Mouse (Mus musculus) MEL (cell line): ENCODE data around the gene Krt25. TPM values are rescaled to one million over a fixed set of nuclear protein-coding genes. Genes with fewer than 3 reads are reported as not detected.

ENCODE experiments used
- DNase-seq: peaks from one replicate; pipeline ENCODE4 v3.0.0; 2011; ENCODE audit warnings: low read depth, low spot score
- H3K27ac ChIP-seq: 2 replicates; pipeline ENCODE4 v1.5.1; 2012; ENCODE audit warnings: low read depth, mild to moderate bottlenecking, control low read depth, low read length, moderate library complexity; ENCODE audit not compliant: control insufficient read depth
- H3K27me3 ChIP-seq, 2 experiments: fragments of 150-350 bp in 1 of 2; sonication (generic) in 1 of 2; 2 replicates each; pipeline ENCODE4 v1.6.1; 2012; ENCODE audit warnings: low read length in 2 of 2, mild to moderate bottlenecking in 2 of 2, improper control_type of control experiment in 1 of 2, moderate library complexity in 1 of 2; ENCODE audit not compliant: insufficient read depth in 2 of 2, control insufficient read depth in 1 of 2
- H3K36me3 ChIP-seq, 2 experiments: 2 replicates each; pipeline ENCODE4 v1.6.1; 2012 to 2014; ENCODE audit warnings: low read length in 2 of 2, improper control_type of control experiment in 1 of 2, inconsistent platforms in 1 of 2, mild to moderate bottlenecking in 1 of 2; ENCODE audit not compliant: insufficient read depth in 2 of 2, control insufficient read depth in 1 of 2
- H3K4me1 ChIP-seq, 2 experiments: fragments of 150-350 bp in 1 of 2; sonication (generic) in 1 of 2; 2 replicates each; pipeline ENCODE4 v1.6.1; 2012; ENCODE audit warnings: low read length in 2 of 2, improper control_type of control experiment in 1 of 2, mild to moderate bottlenecking in 1 of 2; ENCODE audit not compliant: insufficient read depth in 2 of 2, control insufficient read depth in 1 of 2
- H3K4me3 ChIP-seq, 2 experiments: fragments of 150-350 bp in 1 of 2; sonication (generic) in 1 of 2; 2 replicates each; pipeline ENCODE4 v1.5.1; 2012; ENCODE audit warnings: low read depth in 2 of 2, low read length in 2 of 2, mild to moderate bottlenecking in 2 of 2, moderate library complexity in 2 of 2, control low read depth in 1 of 2, improper control_type of control experiment in 1 of 2; ENCODE audit not compliant: control insufficient read depth in 1 of 2, insufficient read depth in 1 of 2
- H3K79me2 ChIP-seq: 2 replicates; pipeline ENCODE4 v1.6.1; 2012; ENCODE audit warnings: mild to moderate bottlenecking, low read length, moderate library complexity; ENCODE audit not compliant: control insufficient read depth, poor library complexity, insufficient read depth
- H3K9ac ChIP-seq: 2 replicates; pipeline ENCODE4 v1.6.1; 2012; ENCODE audit warnings: low read depth, mild to moderate bottlenecking, control low read depth, low read length, moderate library complexity; ENCODE audit not compliant: control insufficient read depth, poor library complexity, severe bottlenecking
- H3K9me3 ChIP-seq: fragments of 150-350 bp; sonication (generic); replicated peaks from 2 replicates; pipeline ENCODE4 v1.6.1; 2012; ENCODE audit warnings: mild to moderate bottlenecking, low read length, improper control_type of control experiment, moderate library complexity; ENCODE audit not compliant: insufficient read depth
- BHLHE40 ChIP-seq: IDR thresholded peaks from 2 replicates; pipeline ENCODE4 v1.6.1; 2012; ENCODE audit warnings: low read depth, mild to moderate bottlenecking, inconsistent platforms, low read length, improper control_type of control experiment, borderline replicate concordance
- CHD1 ChIP-seq: IDR thresholded peaks from 2 replicates; pipeline ENCODE4 v1.6.1; 2012; ENCODE audit warnings: low read depth, mild to moderate bottlenecking, inconsistent platforms, low read length, improper control_type of control experiment
- CTCF ChIP-seq, 3 experiments: IDR thresholded peaks in 2 of 3; conservative IDR thresholded peaks in 1 of 3; 2 replicates each; pipeline ENCODE4 v1.5.1; 2011 to 2012; ENCODE audit warnings: low read length in 3 of 3, low read depth in 2 of 3, mild to moderate bottlenecking in 2 of 3, improper control_type of control experiment in 1 of 3, inconsistent platforms in 1 of 3, mixed read lengths in 1 of 3, moderate library complexity in 1 of 3; ENCODE audit not compliant: control insufficient read depth in 1 of 3, insufficient read depth in 1 of 3, poor library complexity in 1 of 3, severe bottlenecking in 1 of 3
- ETS1 ChIP-seq: IDR thresholded peaks from 2 replicates; pipeline ENCODE4 v1.6.1; 2012; ENCODE audit warnings: low read depth, mild to moderate bottlenecking, inconsistent platforms, low read length, improper control_type of control experiment, moderate library complexity
- GABPA ChIP-seq: IDR thresholded peaks from 2 replicates; pipeline ENCODE4 v1.6.1; 2012; ENCODE audit warnings: low read depth, mild to moderate bottlenecking, inconsistent platforms, low read length, improper control_type of control experiment, moderate library complexity
- HCFC1 ChIP-seq: IDR thresholded peaks from 2 replicates; pipeline ENCODE4 v1.6.1; 2012; ENCODE audit warnings: low read depth, mild to moderate bottlenecking, inconsistent platforms, low read length, improper control_type of control experiment, moderate library complexity
- MAX ChIP-seq: IDR thresholded peaks from 2 replicates; pipeline ENCODE4 v1.6.1; 2011; ENCODE audit warnings: low read length, improper control_type of control experiment
- MEF2A ChIP-seq: IDR thresholded peaks from 2 replicates; pipeline ENCODE4 v1.6.1; 2014; ENCODE audit warnings: low read depth, mild to moderate bottlenecking, inconsistent platforms, low read length, improper control_type of control experiment; ENCODE audit not compliant: poor library complexity, insufficient replicate concordance, severe bottlenecking; ENCODE audit errors: extremely low read depth
- NELFE ChIP-seq: IDR thresholded peaks from 2 replicates; pipeline ENCODE4 v1.6.1; 2011; ENCODE audit warnings: low read depth, low read length, improper control_type of control experiment
- POLR2A ChIP-seq, 2 experiments: IDR thresholded peaks; 2 replicates each; pipeline ENCODE4 v1.6.1; 2011 to 2012; ENCODE audit warnings: low read length in 2 of 2, mild to moderate bottlenecking in 2 of 2, control low read depth in 1 of 2, improper control_type of control experiment in 1 of 2, low read depth in 1 of 2, moderate library complexity in 1 of 2; ENCODE audit not compliant: control insufficient read depth in 1 of 2, insufficient read depth in 1 of 2, poor library complexity in 1 of 2
- POLR2AphosphoS2 ChIP-seq: IDR thresholded peaks from 2 replicates; pipeline ENCODE4 v1.6.1; 2011; ENCODE audit warnings: low read length, improper control_type of control experiment
- POLR2AphosphoS5 ChIP-seq: IDR thresholded peaks from 2 replicates; pipeline ENCODE4 v1.6.1; 2012; ENCODE audit warnings: low read depth, borderline replicate concordance, mild to moderate bottlenecking, inconsistent platforms, low read length, moderate library complexity, mixed read lengths
- RCOR1 ChIP-seq: IDR thresholded peaks from 2 replicates; pipeline ENCODE4 v1.6.1; 2012; ENCODE audit warnings: low read depth, mild to moderate bottlenecking, inconsistent platforms, low read length, improper control_type of control experiment
- SIN3A ChIP-seq: IDR thresholded peaks from 2 replicates; pipeline ENCODE4 v1.6.1; 2012; ENCODE audit warnings: low read length, improper control_type of control experiment, inconsistent platforms
- TBP ChIP-seq: IDR thresholded peaks from 2 replicates; pipeline ENCODE4 v1.8.0; 2011; ENCODE audit warnings: low read depth, low read length, improper control_type of control experiment
- TCF12 ChIP-seq: IDR thresholded peaks from 2 replicates; pipeline ENCODE4 v1.6.1; 2014; ENCODE audit warnings: low read depth, mild to moderate bottlenecking, inconsistent platforms, low read length, improper control_type of control experiment, moderate library complexity
- USF1 ChIP-seq: IDR thresholded peaks from 2 replicates; pipeline ENCODE4 v1.6.1; 2014; ENCODE audit warnings: low read depth, mild to moderate bottlenecking, inconsistent platforms, low read length, improper control_type of control experiment, moderate library complexity
- ZC3H11A ChIP-seq: IDR thresholded peaks from 2 replicates; pipeline ENCODE4 v1.6.1; 2012; ENCODE audit warnings: low read depth, mild to moderate bottlenecking, inconsistent platforms, low read length, improper control_type of control experiment
- ZMIZ1 ChIP-seq: IDR thresholded peaks from 2 replicates; pipeline ENCODE4 v1.6.1; 2012; ENCODE audit warnings: low read depth, mild to moderate bottlenecking, inconsistent platforms, low read length, improper control_type of control experiment, moderate library complexity
- ZNF384 ChIP-seq: IDR thresholded peaks from 2 replicates; pipeline ENCODE4 v1.6.1; 2012; ENCODE audit warnings: low read depth, mild to moderate bottlenecking, inconsistent platforms, low read length, improper control_type of control experiment
- polyA plus RNA-seq, 2 experiments: library from polyadenylated mRNA; stranded (reverse) in 1 of 2; unstranded in 1 of 2; fragments of >175 nt in 1 of 2; fragments of >200 nt in 1 of 2; gene quantifications; 2 replicates each; pipeline versions ENCODE4 v1.2.1 to v1.2.4; 2012; ENCODE audit warnings: low replicate concordance in 2 of 2, low read depth in 1 of 2; ENCODE audit not compliant: insufficient read length in 2 of 2, insufficient read depth in 1 of 2, missing spikeins in 1 of 2
- total RNA-seq: library from RNA; depleted of rRNA; stranded (reverse); fragments of 300-350 nt; gene quantifications from 2 replicates; pipeline ENCODE4 v1.2.3, GENCODE M21; 2012

Gene Krt25
- total and polyA plus RNA-seq, 3 experiments = not detected

- H3K9me3 ChIP-seq = no peaks in the 10 kb centered on the region
- H3K4me3 ChIP-seq = no peak overlapping the region
- DNase-seq = no peak
- H3K27ac ChIP-seq = no peak overlapping the region
- no peaks in the 10 kb centered on the region for H3K36me3 ChIP-seq
- H3K27me3 ChIP-seq = peaks cover 11 to 17% of the 10 kb centered on the region in 2 experiments
- no peak overlapping the region for H3K9ac ChIP-seq
- no peaks in the 10 kb centered on the region for H3K79me2 ChIP-seq
- TF ChIP-seq BHLHE40 (no peak), ZNF384 (no peak), USF1 (no peak), HCFC1 (no peak), TCF12 (no peak), SIN3A (no peak), MAX (no peak), ZC3H11A (no peak), TBP (no peak), POLR2A (IDR thresholded peaks at IDR 0.05; ENCODE audit: control insufficient read depth in 1 of 2, insufficient read depth in 1 of 2, low read depth in 1 of 2, low read length in 2 of 2, poor library complexity in 1 of 2) (no peak), MEF2A (no peak), POLR2AphosphoS5 (no peak), GABPA (no peak)
- H3K4me1 ChIP-seq = no peaks in the 10 kb centered on the region
Observed at GRCm38 (mm10) chr11:99281116-99281515, 41.6 kb downstream of the Krt25 start.

GRCm38 (mm10) chr11:99279986-99280385, 42.8 kb downstream of the Krt25 start:
- no peaks in the 10 kb centered on the region for H3K9me3 ChIP-seq
- H3K9ac ChIP-seq = no peak overlapping the region
- H3K36me3 ChIP-seq = no peaks in the 10 kb centered on the region
- TF ChIP-seq CHD1 = no peak
- TF ChIP-seq ZMIZ1 = no peak
- TF ChIP-seq RCOR1 = no peak
- TF ChIP-seq GABPA = no peak
- no peak overlapping the region for H3K4me3 ChIP-seq
- no peak overlapping the region for H3K27ac ChIP-seq
- peaks cover 6 to 13% of the 10 kb centered on the region in 2 experiments for H3K27me3 ChIP-seq
- H3K79me2 ChIP-seq = no peaks in the 10 kb centered on the region
- DNase-seq = no peak
- no peaks in the 10 kb centered on the region for H3K4me1 ChIP-seq

- no peak for TF ChIP-seq POLR2AphosphoS2
- no peak for TF ChIP-seq MAX
- no peak for TF ChIP-seq ZMIZ1
- no peak for TF ChIP-seq NELFE
- TF ChIP-seq CTCF (IDR thresholded peaks at IDR 0.05 in 2 of 3, conservative IDR thresholded peaks at IDR 0.05 in 1 of 3; ENCODE audit: control insufficient read depth in 1 of 3, insufficient read depth in 1 of 3, low read depth in 2 of 3, low read length in 3 of 3, poor library complexity in 1 of 3, severe bottlenecking in 1 of 3) = no peak
- TF ChIP-seq ZC3H11A = no peak
- no peak for TF ChIP-seq ETS1
- no peak overlapping the region for H3K9ac ChIP-seq
- peaks cover 9% of the 10 kb centered on the region in 2 experiments for H3K27me3 ChIP-seq
Observed at GRCm38 (mm10) chr11:99276786-99277185, 46.0 kb downstream of the Krt25 start.

More at GRCm38 (mm10) chr11:99276786-99277185, 46.0 kb downstream of the Krt25 start:
- no peaks in the 10 kb centered on the region for H3K4me1 ChIP-seq
- DNase-seq = no peak
- no peak overlapping the region for H3K4me3 ChIP-seq
- no peaks in the 10 kb centered on the region for H3K79me2 ChIP-seq
- no peaks in the 10 kb centered on the region for H3K9me3 ChIP-seq
- H3K27ac ChIP-seq = no peak overlapping the region
- H3K36me3 ChIP-seq = no peaks in the 10 kb centered on the region
